Mouse (Mus musculus) liver, postnatal 0 days (tissue): Measurements from ENCODE around the gene Kdr. TPM values are rescaled to one million over a fixed set of nuclear protein-coding genes. Genes with fewer than 3 reads are reported as not detected.

Source experiments
- ATAC-seq: fragments of 200-750 bp; cut with Nextera tagmentation; 2 replicates; pipeline ENCODE4 v1.8.0; 2017; ENCODE audit warnings: mild to moderate bottlenecking, moderate library complexity
- DNase-seq: peaks from one replicate; pipeline ENCODE4 v3.0.0-alpha.2; 2016
- H3K27ac ChIP-seq: fragments of 300-500 bp; sonication (generic); 2 replicates; pipeline ENCODE4 v1.5.1; 2014; ENCODE audit warnings: antibody characterized with exemption, moderate library complexity, mild to moderate bottlenecking, low read depth
- H3K27me3 ChIP-seq: fragments of 300-500 bp; sonication (generic); 2 replicates; pipeline ENCODE4 v1.6.1; 2014; ENCODE audit warnings: low read length, control low read depth, mixed read lengths; ENCODE audit not compliant: insufficient read depth
- H3K36me3 ChIP-seq: fragments of 300-500 bp; sonication (generic); replicated peaks from 2 replicates; pipeline ENCODE4 v1.6.1; 2014; ENCODE audit warnings: mild to moderate bottlenecking, control low read depth, low read length, moderate library complexity, mixed read lengths; ENCODE audit not compliant: insufficient read depth
- H3K4me1 ChIP-seq: fragments of 300-500 bp; sonication (generic); 2 replicates; pipeline ENCODE4 v1.6.1; 2014; ENCODE audit warnings: antibody characterized with exemption, mild to moderate bottlenecking, control low read depth; ENCODE audit not compliant: insufficient read depth
- H3K4me2 ChIP-seq: fragments of 300-500 bp; sonication (generic); 2 replicates; pipeline ENCODE4 v1.6.1; 2014; ENCODE audit warnings: low read depth, mild to moderate bottlenecking, low read length, moderate library complexity, mixed read lengths
- H3K4me3 ChIP-seq: fragments of 300-500 bp; sonication (generic); 2 replicates; pipeline ENCODE4 v1.5.1; 2014; ENCODE audit warnings: low read depth, low read length
- H3K9ac ChIP-seq: fragments of 300-500 bp; sonication (generic); replicated peaks from 2 replicates; pipeline ENCODE4 v1.6.1; 2014; ENCODE audit warnings: mild to moderate bottlenecking, moderate library complexity
- H3K9me3 ChIP-seq: fragments of 300-500 bp; sonication (generic); 2 replicates; pipeline ENCODE4 v1.6.1; 2016; ENCODE audit warnings: mild to moderate bottlenecking, control low read depth, low read length, mixed read lengths
- CTCF ChIP-seq: sonication (generic); IDR thresholded peaks from 2 replicates; pipeline ENCODE4 v1.5.1; 2016; ENCODE audit warnings: antibody characterized with exemption, low read depth
- EP300 ChIP-seq: IDR thresholded peaks from 2 replicates; pipeline ENCODE4 v1.6.1; 2016; ENCODE audit warnings: antibody characterized with exemption, low read depth, mild to moderate bottlenecking
- WGBS: fragments of 180-500 bp; shearing (Covaris S2); extraction: QIAGEN DNeasy Blood & Tissue Kit; methylation state at CpG from one replicate; pipeline ENCODE4 v1.1.7; 2014; ENCODE audit not compliant: insufficient replicate concordance; 5-methylcytosine and 5-hydroxymethylcytosine counted together
- polyA plus RNA-seq: library from polyadenylated mRNA; unstranded; fragments of >200 nt; fragmentation: Nextera tagmentation; extraction: Ambion mirVana; gene quantifications from 2 replicates; pipeline ENCODE4 v1.2.1, GENCODE M21; 2015

Gene Kdr
- polyA plus RNA-seq, 1 experiment from 2014 or later = 9.6 TPM

DNA sequence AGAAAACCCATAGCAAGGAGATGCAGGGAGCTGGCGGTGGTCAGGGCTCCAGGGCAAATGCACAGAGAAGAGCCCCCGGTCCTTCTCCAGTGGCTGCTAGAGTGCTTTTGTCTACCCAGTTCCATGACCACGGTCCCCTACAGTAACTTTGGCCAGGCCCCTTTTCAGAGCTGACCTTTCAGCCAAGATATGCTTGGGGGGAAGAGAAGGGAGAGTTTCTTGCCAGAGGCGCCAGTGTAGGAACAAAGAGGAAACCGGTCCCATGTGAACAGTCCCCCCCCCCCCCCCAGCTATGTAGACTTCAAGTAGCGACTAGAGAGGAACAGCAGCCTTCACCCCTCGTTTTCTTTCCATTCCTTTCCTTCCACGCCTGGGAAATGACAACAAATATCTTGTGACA lies 850 bp upstream of the Kdr start:
- H3K9ac ChIP-seq = no peak overlapping the region
- 0 out of 2 replicates have a peak overlapping the region, but pooled peaks have one; percentile 57 for H3K27ac ChIP-seq
- TF ChIP-seq CTCF (no peak), EP300 (no peak)
- H3K27me3 ChIP-seq = peaks cover 48% of the 10 kb centered on the region
- DNase-seq (no peak), ATAC-seq (no peak)
- peaks cover 13% of the 10 kb centered on the region for H3K4me1 ChIP-seq
- H3K4me2 ChIP-seq = peak overlapping the region; percentile 81
- H3K4me3 ChIP-seq = peak overlapping the region; percentile 61; the same call in 1 of the 2 replicates
- no peaks in the 10 kb centered on the region for H3K36me3 ChIP-seq
- no peaks in the 10 kb centered on the region; the same call in 1 of the 2 replicates for H3K9me3 ChIP-seq
- 7% methylated on average over 8 of the region's 8 CpGs for whole genome bisulfite sequencing

DNA sequence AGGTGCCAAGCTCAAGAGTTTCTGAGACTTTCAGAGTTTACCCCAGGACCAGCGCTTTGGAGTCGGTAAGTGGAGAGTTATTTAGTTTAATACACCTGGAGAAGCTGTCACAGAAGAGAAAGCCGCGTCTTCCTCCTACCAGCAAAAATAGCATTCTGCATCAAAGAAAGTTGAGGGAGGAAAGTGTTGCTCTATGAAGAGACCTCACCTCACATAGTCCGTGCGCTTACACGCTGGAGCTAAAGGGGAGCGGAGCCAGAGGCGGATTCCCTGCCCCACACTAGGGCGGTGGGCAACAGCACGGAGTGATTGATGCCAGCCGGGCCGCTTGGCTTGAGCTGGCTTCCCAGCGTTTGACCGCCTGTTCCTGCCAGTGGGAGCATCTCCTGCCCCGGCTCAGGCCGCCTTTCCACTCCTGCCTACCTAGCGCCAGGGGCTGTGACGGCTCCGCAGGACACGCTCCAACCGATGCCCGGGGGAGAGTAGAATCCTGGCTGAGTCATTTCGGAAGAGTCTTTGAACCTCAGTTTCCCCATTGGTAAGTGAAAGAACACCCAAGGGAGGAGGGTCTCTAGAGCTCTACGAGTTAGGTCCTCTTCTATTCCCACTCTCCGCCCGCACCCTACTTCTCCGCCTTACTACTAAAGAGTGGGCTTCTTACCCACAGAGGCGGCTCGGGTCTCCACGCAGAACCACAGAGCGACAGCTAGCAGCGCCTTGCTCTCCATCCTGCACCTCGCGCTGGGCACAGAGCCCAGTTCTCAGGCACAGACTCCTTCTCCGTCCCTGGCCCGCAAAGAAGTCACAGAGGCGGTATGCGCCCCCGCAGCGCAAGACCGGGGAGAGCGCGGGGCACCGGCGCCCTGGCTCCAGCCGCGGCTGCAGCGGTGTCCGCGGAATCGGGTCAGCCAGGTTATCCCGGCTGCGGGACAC lies 551 bp downstream of the Kdr start:
- whole genome bisulfite sequencing = 2% methylated on average over 52 of the region's 54 CpGs
- Histone ChIP-seq H3K27me3 (peaks cover 47% of the 10 kb centered on the region), H3K27ac (peak overlapping the region; percentile 48; the same call in 1 of the 2 replicates)

DNA sequence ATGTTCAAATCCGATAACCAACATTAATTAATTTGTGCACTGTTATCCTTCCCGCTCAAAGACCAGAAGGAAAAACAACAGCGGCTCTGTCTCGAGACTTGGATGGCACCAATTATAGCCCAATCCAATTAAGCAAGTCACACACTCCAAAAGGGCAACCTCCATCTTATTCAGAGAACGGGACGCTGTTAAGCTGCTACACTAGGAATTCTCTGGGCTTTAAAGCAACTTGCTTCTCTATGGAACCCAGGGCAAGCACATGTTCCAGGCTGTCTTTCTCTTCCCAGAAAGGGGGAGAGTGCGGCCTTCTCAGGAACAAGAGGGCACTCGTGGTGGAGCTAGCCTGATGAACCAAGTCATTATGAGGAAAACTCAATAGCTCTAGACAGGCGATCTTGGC lies 1.6 kb downstream of the Kdr start:
- H3K9me3 ChIP-seq = no peaks in the 10 kb centered on the region
- H3K4me3 ChIP-seq = peak overlapping the region; percentile 32; the same call in 1 of the 2 replicates
- ATAC-seq = no peak
- peaks cover 13% of the 10 kb centered on the region for H3K4me1 ChIP-seq
- H3K27me3 ChIP-seq = peaks cover 43% of the 10 kb centered on the region
- peak overlapping the region; percentile 29; the same call in 1 of the 2 replicates for H3K27ac ChIP-seq
- WGBS = 60% methylated on average over 9 of the region's 9 CpGs
- no peak overlapping the region for H3K4me2 ChIP-seq
- H3K36me3 ChIP-seq = no peaks in the 10 kb centered on the region
- no peak for TF ChIP-seq EP300
- TF ChIP-seq CTCF = no peak
- no peak for DNase-seq
- no peak overlapping the region for H3K9ac ChIP-seq

More for the DNA sequence above, 551 bp downstream of the Kdr start:
- H3K4me1 ChIP-seq = peaks cover 13% of the 10 kb centered on the region
- no peaks in the 10 kb centered on the region for H3K36me3 ChIP-seq
- H3K9ac ChIP-seq = peak overlapping the region; percentile 62
- TF ChIP-seq CTCF = no peak
- TF ChIP-seq EP300 = no peak
- ATAC-seq (peak; percentile 17; the same call in 1 of the 2 replicates), DNase-seq (peak; percentile 20)
- H3K4me3 ChIP-seq = peak overlapping the region; percentile 61
- H3K9me3 ChIP-seq = no peaks in the 10 kb centered on the region; the same call in 1 of the 2 replicates
- peak overlapping the region; percentile 81 for H3K4me2 ChIP-seq

DNA sequence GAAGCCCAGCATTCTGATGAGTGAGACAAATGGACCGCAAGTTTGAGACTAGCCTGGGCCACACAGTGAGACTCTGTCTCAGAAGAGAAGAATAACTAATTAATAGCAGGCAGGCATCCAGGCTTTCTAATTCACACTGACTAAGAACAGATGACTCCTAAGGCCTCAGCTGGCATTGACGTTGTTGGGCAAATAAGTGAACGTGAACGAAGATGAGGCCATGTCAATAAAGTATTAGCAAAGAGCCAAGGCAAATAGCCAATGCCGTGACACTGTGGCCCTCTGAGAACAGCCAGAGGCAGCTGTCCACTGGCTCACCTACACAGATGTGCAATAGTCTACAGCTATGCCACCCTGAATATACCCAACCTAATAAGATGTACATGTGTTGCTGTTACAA lies 2.9 kb downstream of the Kdr start:
- H3K36me3 ChIP-seq = no peaks in the 10 kb centered on the region
- no peaks in the 10 kb centered on the region for H3K9me3 ChIP-seq
- WGBS = 63% methylated on average over 5 of the region's 5 CpGs
- peaks cover 13% of the 10 kb centered on the region for H3K4me1 ChIP-seq
- peaks cover 39% of the 10 kb centered on the region for H3K27me3 ChIP-seq
- DNase-seq (no peak), ATAC-seq (peak; percentile 21; the same call in 1 of the 2 replicates)
- no peak overlapping the region for H3K4me3 ChIP-seq
- H3K27ac ChIP-seq = no peak overlapping the region
- H3K4me2 ChIP-seq = peak overlapping the region; percentile 24; the same call in 1 of the 2 replicates
- TF ChIP-seq CTCF (no peak), EP300 (no peak)
- H3K9ac ChIP-seq = no peak overlapping the region

DNA sequence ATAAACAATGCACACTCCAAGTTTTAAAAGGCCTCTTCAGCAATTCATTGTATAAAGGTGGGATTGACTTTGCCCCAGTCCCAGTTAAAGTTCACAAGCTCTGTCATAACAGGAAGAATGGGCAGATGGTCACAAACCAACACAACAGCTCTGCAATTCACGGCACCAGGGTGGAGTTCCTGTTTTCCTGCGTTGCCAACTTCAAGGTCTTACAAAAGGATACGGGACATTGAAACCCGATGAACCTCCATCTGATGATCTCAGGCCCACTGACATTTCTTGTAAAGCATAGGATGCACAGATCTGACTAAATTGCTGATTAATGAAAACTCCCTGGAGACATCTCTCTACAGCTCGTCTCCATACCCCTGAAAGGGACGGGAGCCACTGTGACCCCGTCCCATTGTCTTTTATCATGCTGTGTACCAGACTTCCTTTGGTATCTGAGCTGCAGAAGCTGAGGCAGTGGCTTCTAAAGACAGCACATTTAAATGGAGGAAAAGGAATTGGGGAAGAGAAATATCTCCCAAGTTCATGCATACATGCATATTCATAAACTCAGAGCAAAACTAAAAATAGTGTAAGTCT lies 3.6 kb downstream of the Kdr start:
- TF ChIP-seq CTCF = no peak
- peak; percentile 39; the same call in 1 of the 2 replicates for TF ChIP-seq EP300
- Histone ChIP-seq H3K4me2 (0 out of 2 replicates have a peak overlapping the region, but pooled peaks have one; percentile 24), H3K9ac (no peak overlapping the region), H3K9me3 (no peaks in the 10 kb centered on the region), H3K27ac (no peak overlapping the region), H3K27me3 (peaks cover 36% of the 10 kb centered on the region), H3K4me1 (peaks cover 13% of the 10 kb centered on the region), H3K36me3 (no peaks in the 10 kb centered on the region), H3K4me3 (no peak overlapping the region)
- DNase-seq (no peak), ATAC-seq (peak; percentile 47)
- WGBS = 26% methylated on average over 7 of the region's 7 CpGs

DNA sequence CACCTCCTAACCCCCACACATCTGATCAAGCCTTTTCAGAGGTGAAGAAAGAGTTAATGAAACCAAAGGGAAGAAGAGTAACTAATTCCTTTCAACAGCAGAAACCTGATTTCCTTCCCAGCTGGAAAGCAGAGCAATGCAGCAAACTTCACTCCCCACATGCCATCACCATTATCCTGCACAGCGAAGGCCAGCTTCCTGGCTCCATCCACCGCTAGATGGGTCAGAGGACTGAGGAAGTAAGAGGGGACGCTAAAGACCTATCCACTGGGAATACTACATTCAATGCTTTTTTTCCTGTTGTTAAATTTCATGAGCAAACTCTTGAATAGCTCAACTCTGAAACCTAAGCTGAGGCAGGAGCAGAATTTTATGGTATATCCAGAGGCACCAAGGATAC lies 8.4 kb downstream of the Kdr start:
- H3K27me3 ChIP-seq = no peaks in the 10 kb centered on the region
- H3K9ac ChIP-seq = no peak overlapping the region
- no peak for DNase-seq
- ATAC-seq = no peak
- WGBS = 61% methylated on average over 3 of the region's 3 CpGs
- TF ChIP-seq EP300 (no peak), CTCF (no peak)
- H3K4me2 ChIP-seq = no peak overlapping the region
- H3K36me3 ChIP-seq = no peaks in the 10 kb centered on the region
- H3K4me1 ChIP-seq = no peaks in the 10 kb centered on the region
- H3K4me3 ChIP-seq = no peak overlapping the region
- no peaks in the 10 kb centered on the region for H3K9me3 ChIP-seq
- H3K27ac ChIP-seq = no peak overlapping the region
